Mouse (Mus musculus) forebrain, embryonic 14.5 days (tissue): ENCODE measurements around the gene Pira2. TPM values are rescaled to one million over a fixed set of nuclear protein-coding genes. Genes with fewer than 3 reads are reported as not detected.
"Not testable (repeated sequence)": the region's sequence is repeated elsewhere in the genome, so short reads cannot be mapped to it uniquely, and the experiment has no call there.

ENCODE experiments used
- ATAC-seq: fragments of 200-750 bp; cut with Nextera tagmentation; 2 replicates; pipeline ENCODE4 v1.8.0; 2017; ENCODE audit warnings: mild to moderate bottlenecking, moderate library complexity
- DNase-seq: peaks from one replicate; pipeline ENCODE4 v3.0.0-alpha.2; 2015; ENCODE audit warnings: low spot score
- H3K27ac ChIP-seq: fragments of 300-500 bp; sonication (generic); 2 replicates; pipeline ENCODE4 v1.5.1; 2014; ENCODE audit warnings: low read depth, mild to moderate bottlenecking, control low read depth, low read length, moderate library complexity
- H3K27me3 ChIP-seq: fragments of 300-500 bp; sonication (generic); replicated peaks from 2 replicates; pipeline ENCODE4 v1.6.1; 2014; ENCODE audit warnings: low read length, control low read depth, mixed read lengths; ENCODE audit not compliant: control insufficient read depth, insufficient read depth
- H3K36me3 ChIP-seq: fragments of 300-500 bp; sonication (generic); 2 replicates; pipeline ENCODE4 v1.6.1; 2014; ENCODE audit warnings: low read length, control low read depth; ENCODE audit not compliant: control insufficient read depth, insufficient read depth
- H3K4me1 ChIP-seq: fragments of 300-500 bp; sonication (generic); 2 replicates; pipeline ENCODE4 v1.6.1; 2014; ENCODE audit warnings: antibody characterized with exemption, low read length, control low read depth; ENCODE audit not compliant: control insufficient read depth, insufficient read depth
- H3K4me2 ChIP-seq: fragments of 300-500 bp; sonication (generic); 2 replicates; pipeline ENCODE4 v1.6.1; 2014; ENCODE audit warnings: mild to moderate bottlenecking, control low read depth, low read length
- H3K4me3 ChIP-seq: fragments of 300-500 bp; sonication (generic); 2 replicates; pipeline ENCODE4 v1.5.1; 2014; ENCODE audit warnings: low read depth, low read length, control low read depth
- H3K9ac ChIP-seq: fragments of 300-500 bp; sonication (generic); 2 replicates; pipeline ENCODE4 v1.6.1; 2014; ENCODE audit warnings: mild to moderate bottlenecking, low read length, control low read depth, moderate library complexity
- H3K9me3 ChIP-seq: fragments of 300-500 bp; sonication (generic); replicated peaks from 2 replicates; pipeline ENCODE4 v1.6.1; 2016; ENCODE audit warnings: low read length, control low read depth, mixed read lengths; ENCODE audit not compliant: control insufficient read depth
- WGBS: fragments of 180-500 bp; shearing (Covaris S2); extraction: QIAGEN DNeasy Blood & Tissue Kit; methylation state at CpG from one replicate; pipeline ENCODE4 v1.1.7; 2014; 5-methylcytosine and 5-hydroxymethylcytosine counted together
- polyA plus RNA-seq: library from polyadenylated mRNA; unstranded; fragments of >200 nt; fragmentation: Nextera tagmentation; extraction: Ambion mirVana; gene quantifications from 2 replicates; pipeline ENCODE4 v1.2.1, GENCODE M21; 2014

Gene Pira2
- polyA plus RNA-seq, result not detected in 2 replicates

- H3K4me2 ChIP-seq, H3K4me3 ChIP-seq, H3K27me3 ChIP-seq, H3K27ac ChIP-seq, H3K4me1 ChIP-seq, H3K9ac ChIP-seq, DNase-seq, ATAC-seq, H3K36me3 ChIP-seq, H3K9me3 ChIP-seq: not testable (repeated sequence)
- WGBS, result no CpG with 5 or more reads among the region's 2 CpGs
Observed at GRCm38 (mm10) chr7:3844951-3845350, at the start of gene Pira2. Gene Pira2, minus strand, starts transcription at chr7:3845051.

DNA sequence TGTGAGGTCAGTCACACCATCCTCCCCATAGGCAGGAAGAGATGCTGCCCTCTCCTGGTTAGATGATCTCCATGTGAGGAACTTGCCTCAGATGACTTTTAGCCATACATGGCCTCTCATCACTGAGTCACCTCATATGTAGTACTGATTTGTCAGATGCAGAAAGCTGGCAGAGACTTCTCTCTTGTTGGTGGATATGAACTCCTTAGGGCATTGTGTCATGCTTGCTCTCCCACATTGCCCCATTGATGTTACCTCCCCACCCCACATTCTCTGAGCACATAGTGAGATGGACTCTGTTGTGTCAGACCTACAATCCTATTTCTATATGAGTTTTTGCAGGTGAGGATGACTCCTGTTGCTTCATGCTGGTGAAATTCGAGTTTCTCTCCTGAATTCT lies 30.2 kb upstream of the Pira2 start:
- not testable (repeated sequence) for H3K9me3 ChIP-seq, ATAC-seq, H3K27ac ChIP-seq, H3K27me3 ChIP-seq, H3K4me2 ChIP-seq, H3K4me1 ChIP-seq, DNase-seq, H3K9ac ChIP-seq, H3K4me3 ChIP-seq, H3K36me3 ChIP-seq
- WGBS, result no CpG with 5 or more reads among the region's 1 CpGs

GRCm38 (mm10) chr7:3837854-3838253 lies 7.0 kb downstream of the Pira2 start:
- not testable (repeated sequence) for H3K36me3 ChIP-seq, H3K4me2 ChIP-seq, ATAC-seq, H3K4me3 ChIP-seq, H3K9me3 ChIP-seq, DNase-seq, H3K4me1 ChIP-seq, H3K9ac ChIP-seq, H3K27ac ChIP-seq, H3K27me3 ChIP-seq
- WGBS, result no CpG with 5 or more reads among the region's 1 CpGs

- not testable (repeated sequence) for H3K4me1 ChIP-seq, H3K36me3 ChIP-seq, H3K27ac ChIP-seq, H3K9me3 ChIP-seq, DNase-seq, H3K9ac ChIP-seq, H3K27me3 ChIP-seq, ATAC-seq, H3K4me2 ChIP-seq, H3K4me3 ChIP-seq
Observed at GRCm38 (mm10) chr7:3830633-3831032, 14.2 kb downstream of the Pira2 start.

DNA sequence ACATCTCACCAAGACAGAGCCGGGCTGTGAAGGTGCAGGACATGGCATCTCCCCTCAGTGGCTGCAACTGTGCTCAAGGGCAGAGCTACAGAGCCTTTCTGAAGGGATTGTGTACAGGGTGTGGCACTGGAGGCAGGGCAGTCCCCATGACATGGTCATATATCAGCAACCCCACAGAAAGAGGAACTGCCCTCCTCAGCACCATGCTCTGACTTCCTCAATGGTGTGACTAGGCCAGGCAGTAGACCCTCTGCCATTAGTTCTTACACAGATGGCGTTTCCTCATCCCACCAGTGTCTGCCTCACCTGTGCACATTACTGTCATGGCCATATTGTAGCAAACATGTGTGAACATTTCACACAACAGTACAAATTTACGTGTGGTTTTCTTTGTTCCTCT lies 19.3 kb downstream of the Pira2 start, which contains the start of gene Gm15448:
Gm15448 (minus strand) TSS at position 89 of the 400 bp plus-strand sequence.
- not testable (repeated sequence) for H3K9me3 ChIP-seq, DNase-seq, H3K27ac ChIP-seq, H3K27me3 ChIP-seq, H3K4me3 ChIP-seq, H3K36me3 ChIP-seq, H3K4me1 ChIP-seq, H3K4me2 ChIP-seq, ATAC-seq, H3K9ac ChIP-seq
- WGBS, result 42% methylated on average over 1 of the region's 3 CpGs

DNA sequence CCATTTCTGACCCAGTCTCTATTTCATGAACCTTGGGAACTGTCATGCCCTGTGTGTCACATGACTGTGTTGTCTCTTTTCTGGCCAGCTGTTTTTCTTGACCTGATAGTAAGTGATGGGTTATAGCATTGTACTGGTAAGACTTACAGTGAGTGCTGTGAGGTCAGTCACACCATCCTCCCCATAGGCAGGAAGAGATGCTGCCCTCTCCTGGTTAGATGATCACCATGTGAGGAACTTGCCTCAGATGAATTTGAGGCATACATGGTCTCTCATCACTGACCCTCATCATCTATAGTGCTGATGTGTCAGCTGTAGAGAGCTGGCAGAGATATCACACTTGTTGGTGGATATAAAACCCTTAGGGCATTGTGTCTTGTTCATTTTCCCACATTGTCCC lies 32.9 kb downstream of the Pira2 start:
- not testable (repeated sequence) for H3K27me3 ChIP-seq, DNase-seq, ATAC-seq, H3K9me3 ChIP-seq, H3K9ac ChIP-seq, H3K4me2 ChIP-seq, H3K36me3 ChIP-seq, H3K4me1 ChIP-seq, H3K27ac ChIP-seq, H3K4me3 ChIP-seq

DNA sequence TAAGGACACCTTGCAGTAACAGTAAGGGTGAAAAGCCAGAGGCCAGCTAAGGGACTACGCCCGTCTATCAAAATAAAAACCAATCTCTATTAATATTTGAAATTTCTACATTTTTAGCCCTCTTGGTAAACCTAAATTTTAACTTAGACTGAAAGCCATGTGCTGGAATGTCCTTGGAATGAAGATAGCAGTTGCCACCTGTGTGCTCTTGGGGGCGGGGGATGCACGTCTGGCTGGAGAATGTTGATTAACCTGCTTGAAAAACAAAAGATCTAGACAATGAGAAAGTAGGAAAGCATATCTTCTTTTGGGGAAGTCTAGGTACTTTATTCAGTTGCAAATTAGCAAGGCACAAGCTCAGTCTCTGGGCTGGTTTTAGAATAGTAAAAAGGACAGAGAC lies 41.9 kb downstream of the Pira2 start:
- not testable (repeated sequence) for H3K27me3 ChIP-seq, H3K4me2 ChIP-seq, H3K27ac ChIP-seq, H3K4me3 ChIP-seq, H3K9ac ChIP-seq, DNase-seq, ATAC-seq, H3K4me1 ChIP-seq, H3K9me3 ChIP-seq, H3K36me3 ChIP-seq
- WGBS, result 85% methylated on average over 4 of the region's 4 CpGs

GRCm38 (mm10) chr7:3799940-3800339 lies 44.9 kb downstream of the Pira2 start:
- ATAC-seq, H3K27me3 ChIP-seq, H3K4me1 ChIP-seq, H3K4me3 ChIP-seq, H3K9me3 ChIP-seq, H3K4me2 ChIP-seq, H3K9ac ChIP-seq, H3K36me3 ChIP-seq, DNase-seq, H3K27ac ChIP-seq: not testable (repeated sequence)
- 76% methylated on average over 3 of the region's 3 CpGs for WGBS

DNA sequence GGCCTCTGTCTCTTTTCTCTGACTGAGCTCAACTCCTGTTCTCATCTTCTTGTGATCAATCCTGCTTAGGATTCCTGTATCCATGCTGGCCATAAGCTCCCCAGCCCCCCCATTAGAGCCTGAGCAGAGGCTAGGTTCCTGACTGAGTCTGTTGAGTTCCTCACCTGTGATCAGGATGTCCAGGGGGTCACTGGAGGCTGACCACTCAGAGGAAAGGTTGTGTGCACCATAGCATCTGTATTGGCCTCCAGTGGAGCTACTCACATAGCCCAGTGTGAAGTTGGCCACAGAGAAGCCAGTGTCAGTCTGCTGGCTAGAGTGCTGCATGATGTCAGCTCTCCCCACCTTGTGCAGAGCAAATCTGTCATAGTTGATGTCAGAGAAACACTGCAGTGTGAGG lies 48.6 kb downstream of the Pira2 start:
- H3K36me3 ChIP-seq, H3K4me1 ChIP-seq: not testable (repeated sequence)

More for the DNA sequence above, 48.6 kb downstream of the Pira2 start:
- not testable (repeated sequence) for H3K4me2 ChIP-seq, H3K27ac ChIP-seq, ATAC-seq, H3K9me3 ChIP-seq, H3K27me3 ChIP-seq, H3K4me3 ChIP-seq, DNase-seq, H3K9ac ChIP-seq
